Mouse (Mus musculus): ENCODE measurements around the gene Izumo2.

The Izumo2 gene

DNA sequence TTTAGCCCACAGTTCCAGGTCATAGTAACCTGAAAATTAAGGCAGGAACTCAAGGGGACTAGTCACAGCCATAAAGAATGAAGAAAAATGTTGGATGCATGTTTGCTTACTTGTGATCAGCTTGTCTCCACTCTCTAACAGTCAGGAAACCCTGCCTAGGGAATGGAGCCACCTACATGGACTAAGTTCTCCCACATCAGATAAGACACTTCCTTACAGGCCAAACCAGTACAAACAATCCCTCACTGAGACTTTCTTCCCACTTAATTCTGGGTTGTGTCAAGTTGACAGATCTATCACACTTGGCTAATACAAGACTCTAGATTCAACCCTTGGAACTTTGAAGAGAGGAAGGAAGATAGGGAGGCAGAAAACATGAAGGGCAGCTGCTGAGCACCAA is 51.8 kb downstream of the Izumo2 start:
- DNase-seq (ENCODE audit: low read depth, low spot score) = no peak

DNA sequence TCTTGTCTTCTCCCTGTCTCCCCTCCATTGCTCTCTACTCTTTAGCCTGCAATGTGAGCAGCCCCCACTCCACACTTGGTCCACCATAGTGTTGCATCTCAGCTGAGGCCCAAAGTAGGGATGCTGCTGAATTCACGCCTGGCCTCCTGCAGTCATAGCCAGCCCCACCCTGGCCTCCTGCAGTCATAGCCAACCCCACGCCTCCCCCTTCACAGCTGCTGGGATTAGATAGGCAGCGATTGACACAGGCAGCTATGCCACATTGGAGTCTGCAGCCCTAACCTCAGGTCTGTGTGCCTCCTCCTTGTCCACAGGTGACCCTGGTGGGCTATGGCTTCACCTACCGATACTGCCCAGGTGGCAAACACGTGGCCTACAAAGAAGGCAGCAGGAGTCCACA is 59.6 kb downstream of the Izumo2 start:
- DNase-seq (ENCODE audit: low read depth, low spot score) = no peak
